Mouse (Mus musculus): ENCODE measurements around the gene Mapre1. TPM values are rescaled to one million over a fixed set of nuclear protein-coding genes. Genes with fewer than 3 reads are reported as not detected.

The Mapre1 gene
- 227 TPM for polyA plus RNA-seq (2017; shearing (Covaris generic))

DNA sequence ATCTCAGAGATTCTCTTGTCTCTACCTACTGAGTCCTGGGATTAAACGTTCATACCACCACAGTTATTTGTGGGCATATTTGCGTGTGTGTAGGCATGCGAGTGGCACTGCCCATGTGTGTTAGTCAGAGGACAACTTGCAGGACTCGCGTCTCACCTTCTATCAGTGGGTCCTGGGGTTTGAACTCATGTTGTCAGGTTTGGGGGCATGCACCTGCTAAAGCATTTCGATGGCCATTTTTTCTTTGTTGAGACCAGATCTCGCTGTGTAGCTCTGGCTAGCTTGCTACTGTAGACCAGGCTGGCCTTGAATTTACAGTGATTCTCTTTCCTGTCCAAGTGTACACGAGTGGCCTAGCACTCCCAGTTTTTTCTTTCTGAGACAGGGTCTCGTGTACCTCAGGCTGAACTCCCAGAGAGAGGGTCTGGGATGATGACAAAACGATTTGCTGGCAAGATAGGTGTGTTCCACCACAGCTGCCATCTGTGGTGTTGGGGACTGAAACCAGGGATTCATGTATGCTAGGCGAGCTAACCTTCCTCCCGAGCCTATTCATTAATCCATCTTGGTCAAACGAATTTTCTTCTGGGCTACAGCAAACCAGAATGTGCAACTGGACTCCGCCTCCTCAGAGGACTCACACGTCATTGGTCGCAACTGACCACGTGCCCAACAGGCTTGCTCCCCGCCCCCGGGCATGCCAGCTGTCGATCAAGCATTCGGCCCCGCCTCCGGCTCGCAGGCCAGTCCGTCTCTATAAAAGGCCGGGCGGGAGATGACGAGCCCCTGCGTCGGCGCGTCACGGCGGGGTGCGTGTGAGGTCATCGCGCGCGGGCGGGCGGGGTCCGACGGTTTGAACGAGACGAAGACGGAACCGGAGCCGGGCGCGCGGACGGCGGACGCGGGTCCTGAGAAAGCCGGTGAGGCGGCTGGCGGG, at the start of gene Mapre1:
TSS of gene Mapre1 (plus strand) at position 775 of the 937 bp plus-strand sequence.

DNA sequence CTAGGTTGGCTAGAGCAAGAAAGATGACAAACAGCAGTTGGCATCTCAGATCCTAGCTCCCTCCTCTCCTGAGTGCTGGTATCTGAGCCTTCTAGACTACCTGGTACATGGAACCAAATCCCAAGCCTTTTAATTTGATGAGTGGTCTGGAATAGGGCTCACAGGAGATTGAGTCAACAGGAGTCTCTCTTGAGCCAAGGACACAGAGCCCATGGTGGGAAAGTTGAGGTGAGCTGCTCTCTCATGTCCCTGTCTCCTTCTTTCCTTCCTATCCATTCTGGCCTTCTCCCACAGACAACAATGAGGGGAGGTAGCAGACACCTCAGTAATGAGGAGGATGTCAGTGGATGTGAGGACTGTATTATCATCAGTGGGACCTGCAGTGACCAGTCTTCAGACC, 44.7 kb upstream of the Mapre1 start, which contains the start of gene Dnmt3c:
TSS of gene Dnmt3c (plus strand) at position 301 of the 400 bp plus-strand sequence.

DNA sequence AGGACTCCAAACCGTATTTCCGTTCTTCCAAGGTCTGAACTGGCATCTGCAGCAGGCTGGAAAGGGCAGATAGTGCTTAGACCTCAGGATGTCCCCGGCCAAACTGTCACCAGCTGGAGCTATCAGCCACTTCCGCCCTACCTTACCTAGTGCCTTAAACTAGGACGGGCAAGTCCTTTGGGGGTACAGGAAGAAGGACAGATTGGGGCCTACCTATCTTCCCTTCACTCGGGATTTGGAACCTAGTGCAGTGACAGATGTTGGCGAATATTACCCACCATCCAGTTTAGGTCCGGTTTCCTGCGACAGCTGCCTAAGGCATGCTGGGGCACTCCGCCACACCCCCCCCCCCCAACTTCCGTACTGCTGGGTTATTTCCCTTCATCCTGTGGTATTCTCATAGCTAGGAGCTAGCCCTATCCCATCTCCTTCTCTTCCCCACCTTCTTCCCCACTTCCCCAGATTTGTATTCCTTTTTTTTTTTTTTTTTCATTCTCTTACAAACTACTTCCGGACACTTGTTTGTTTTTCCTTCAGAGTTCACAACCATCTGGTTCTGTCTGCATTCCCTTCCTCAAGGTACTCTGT, 38.4 kb downstream of the Mapre1 start, which contains the start of gene Efcab8:
TSS of gene Efcab8 (plus strand) at position 538 of the 588 bp plus-strand sequence.

Other genes with a start within 250 kb of the Mapre1 start
- not detected for gene 4930404H24Rik, start 248.5 kb upstream of the Mapre1 start, polyA plus RNA-seq (2017; shearing (Covaris generic))
- 4.4 TPM for gene Nol4l, start 211.3 kb upstream of the Mapre1 start, polyA plus RNA-seq (2017; shearing (Covaris generic))
- 142 TPM for gene Commd7, start 108.5 kb upstream of the Mapre1 start, polyA plus RNA-seq (2017; shearing (Covaris generic))
- gene Dnmt3b, start 91.8 kb upstream of the Mapre1 start, polyA plus RNA-seq (2017; shearing (Covaris generic)), result 5.3 TPM
- gene Dnmt3c, start 44.6 kb upstream of the Mapre1 start, polyA plus RNA-seq (2017; shearing (Covaris generic)), result not detected
- gene Efcab8, start 38.7 kb downstream of the Mapre1 start, polyA plus RNA-seq (2017; shearing (Covaris generic)), result 0.82 TPM
- not detected for gene Sun5, start 129.8 kb downstream of the Mapre1 start, polyA plus RNA-seq (2017; shearing (Covaris generic))
- gene Bpifb2, start 133.8 kb downstream of the Mapre1 start, polyA plus RNA-seq (2017; shearing (Covaris generic)), result not detected
- gene Bpifb6, start 159.1 kb downstream of the Mapre1 start, polyA plus RNA-seq (2017; shearing (Covaris generic)), result not detected
- not detected for gene Bpifb3, start 177.0 kb downstream of the Mapre1 start, polyA plus RNA-seq (2017; shearing (Covaris generic))
- gene Bpifb4, start 196.9 kb downstream of the Mapre1 start, polyA plus RNA-seq (2017; shearing (Covaris generic)), result not detected
- not detected for gene Bpifa6, start 233.7 kb downstream of the Mapre1 start, polyA plus RNA-seq (2017; shearing (Covaris generic))

All from CD4-positive, CD25-positive, alpha-beta regulatory T cell, adult 9 weeks (primary cell).